Mouse (Mus musculus) heart, embryonic 14.5 days (tissue): Measurements from ENCODE around the gene Gon7. TPM values are rescaled to one million over a fixed set of nuclear protein-coding genes. Genes with fewer than 3 reads are reported as not detected.
A peak's percentile ranks its signal among the peaks of the same experiment; 100 is the strongest.

Experiments
- ATAC-seq: fragments of 200-750 bp; cut with Nextera tagmentation; 2 replicates; pipeline ENCODE4 v1.8.0; 2017; ENCODE audit warnings: low read depth, moderate TSS enrichment; ENCODE audit not compliant: insufficient number of reproducible peaks, insufficient read depth, low FRiP score
- H3K27ac ChIP-seq, 2 experiments: fragments of 200-500 bp in 1 of 2; fragments of 300-500 bp in 1 of 2; sonication (generic) in 1 of 2; replicated peaks in 1 of 2; 2 replicates each; pipeline ENCODE4 v1.5.1; 2012 to 2014; ENCODE audit warnings: low read depth in 2 of 2, low read length in 2 of 2, control low read depth in 1 of 2, mild to moderate bottlenecking in 1 of 2, mixed read lengths in 1 of 2; ENCODE audit not compliant: control insufficient read depth in 1 of 2, insufficient read depth in 1 of 2
- H3K27me3 ChIP-seq: fragments of 300-500 bp; sonication (generic); 2 replicates; pipeline ENCODE4 v1.6.1; 2014; ENCODE audit warnings: mild to moderate bottlenecking, low read length, control low read depth; ENCODE audit not compliant: control insufficient read depth, insufficient read depth
- H3K36me3 ChIP-seq: fragments of 300-500 bp; sonication (generic); 2 replicates; pipeline ENCODE4 v1.6.1; 2014; ENCODE audit warnings: mild to moderate bottlenecking, control low read depth, low read length, mixed read lengths; ENCODE audit not compliant: control insufficient read depth, insufficient read depth
- H3K4me1 ChIP-seq, 2 experiments: fragments of 200-500 bp in 1 of 2; fragments of 300-500 bp in 1 of 2; sonication (generic) in 1 of 2; 2 replicates each; pipeline ENCODE4 v1.6.1; 2012 to 2014; ENCODE audit warnings: low read length in 2 of 2, control low read depth in 1 of 2, mixed read lengths in 1 of 2; ENCODE audit not compliant: control insufficient read depth in 2 of 2, insufficient read depth in 2 of 2
- H3K4me2 ChIP-seq: fragments of 300-500 bp; sonication (generic); 2 replicates; pipeline ENCODE4 v1.6.1; 2014; ENCODE audit warnings: mild to moderate bottlenecking, low read length
- H3K4me3 ChIP-seq, 2 experiments: fragments of 200-500 bp in 1 of 2; fragments of 300-500 bp in 1 of 2; sonication (generic) in 1 of 2; 2 replicates each; pipeline ENCODE4 v1.5.1; 2012 to 2014; ENCODE audit warnings: low read length in 2 of 2, mild to moderate bottlenecking in 2 of 2, control low read depth in 1 of 2, low read depth in 1 of 2, moderate library complexity in 1 of 2; ENCODE audit not compliant: control insufficient read depth in 1 of 2, insufficient read depth in 1 of 2
- H3K9ac ChIP-seq: fragments of 300-500 bp; sonication (generic); 2 replicates; pipeline ENCODE4 v1.6.1; 2014; ENCODE audit warnings: mild to moderate bottlenecking, low read length
- H3K9me3 ChIP-seq: fragments of 300-500 bp; sonication (generic); 2 replicates; pipeline ENCODE4 v1.6.1; 2016; ENCODE audit warnings: low read length, control low read depth; ENCODE audit not compliant: control insufficient read depth
- WGBS: fragments of 180-500 bp; shearing (Covaris S2); extraction: QIAGEN DNeasy Blood & Tissue Kit; methylation state at CpG from one replicate; pipeline ENCODE4 v1.1.7; 2014; 5-methylcytosine and 5-hydroxymethylcytosine counted together
- polyA plus RNA-seq: library from polyadenylated mRNA; unstranded; fragments of >200 nt; fragmentation: Nextera tagmentation; extraction: Ambion mirVana; gene quantifications from 2 replicates; pipeline ENCODE4 v1.2.1, GENCODE M21; 2014

Gon7 gene
- polyA plus RNA-seq, 1 experiment from 2014 or later: 26.5 TPM

- 2% methylated on average over 44 of the region's 45 CpGs for whole genome bisulfite sequencing
- H3K36me3 ChIP-seq: no peaks in the 10 kb centered on the region
- H3K4me1 ChIP-seq: peaks cover 15 to 33% of the 10 kb centered on the region in 2 experiments; a peak in 3 of 4 replicates
- no peaks in the 10 kb centered on the region for H3K9me3 ChIP-seq
- H3K27me3 ChIP-seq: peaks cover 7% of the 10 kb centered on the region; the same call in 1 of the 2 replicates
- ATAC-seq: peak; percentile 77
- H3K9ac ChIP-seq: peak overlapping the region; percentile 88
- peak overlapping the region; percentile 96 for H3K4me2 ChIP-seq
- peak overlapping the region; percentile 78 to 82 for H3K4me3 ChIP-seq
- peak overlapping the region; percentile 49 to 81; a peak in 3 of 4 replicates for H3K27ac ChIP-seq
Observed at GRCm38 (mm10) chr12:102705216-102705871, 52.3 kb downstream of the Gon7 start.

GRCm38 (mm10) chr12:102704457-102705198 lies 53.0 kb downstream of the Gon7 start, which contains the start of gene Itpk1:
Gene Itpk1, minus strand, starts transcription at chr12:102704930.
- peak within 1 kb of the TSS; percentile 49 to 81; a peak in 3 of 4 replicates for H3K27ac ChIP-seq
- peak; percentile 86 for ATAC-seq
- under 1% methylated on average over 72 of the region's 105 CpGs for WGBS

GRCm38 (mm10) chr12:102703921-102704408 lies 53.6 kb downstream of the Gon7 start:
- Histone ChIP-seq H3K4me2 (peak overlapping the region; percentile 96), H3K4me1 (peaks cover 15 to 33% of the 10 kb centered on the region in 2 experiments; a peak in 3 of 4 replicates), H3K27me3 (peaks cover 7% of the 10 kb centered on the region; the same call in 1 of the 2 replicates), H3K4me3 (peak overlapping the region; percentile 72 to 82), H3K9ac (peak overlapping the region; percentile 88), H3K27ac (no peak overlapping the region), H3K36me3 (no peaks in the 10 kb centered on the region), H3K9me3 (no peaks in the 10 kb centered on the region)
- 15% methylated on average over 17 of the region's 17 CpGs for WGBS
- no peak for ATAC-seq

More at GRCm38 (mm10) chr12:102704457-102705198, 53.0 kb downstream of the Gon7 start, which contains the start of gene Itpk1:
- peaks cover 15 to 33% of the 10 kb centered on the region in 2 experiments; a peak in 3 of 4 replicates for H3K4me1 ChIP-seq
- H3K9ac ChIP-seq: peak within 1 kb of the TSS; percentile 88
- no peaks in the 10 kb centered on the region for H3K9me3 ChIP-seq
- peaks cover 7% of the 10 kb centered on the region; the same call in 1 of the 2 replicates for H3K27me3 ChIP-seq
- H3K36me3 ChIP-seq: no peaks in the 10 kb centered on the region
- peak within 1 kb of the TSS; percentile 96 for H3K4me2 ChIP-seq
- H3K4me3 ChIP-seq: peak within 1 kb of the TSS; percentile 78 to 82

- H3K9ac ChIP-seq: no peak overlapping the region; the same call in 1 of the 2 replicates
- peak overlapping the region; percentile 96 for H3K4me2 ChIP-seq
- peak overlapping the region in 1 of 2 experiments; percentile 82; a peak in 1 of 4 replicates for H3K4me3 ChIP-seq
- peaks cover 7% of the 10 kb centered on the region; the same call in 1 of the 2 replicates for H3K27me3 ChIP-seq
- H3K4me1 ChIP-seq: peaks cover 15 to 36% of the 10 kb centered on the region in 2 experiments; a peak in 3 of 4 replicates
- H3K36me3 ChIP-seq: no peaks in the 10 kb centered on the region
- H3K27ac ChIP-seq: no peak overlapping the region
- WGBS: 62% methylated on average over 6 of the region's 6 CpGs
- ATAC-seq: no peak
- H3K9me3 ChIP-seq: no peaks in the 10 kb centered on the region
Observed at GRCm38 (mm10) chr12:102703441-102703840, 54.2 kb downstream of the Gon7 start.

Other genes starting within 250 kb of the Gon7 start
- 0.30 and 0.34 TPM in 2 replicates for gene Chga, start 202.8 kb downstream of the Gon7 start, polyA plus RNA-seq
- 3.7 and 4.2 TPM in 2 replicates for gene Itpk1, start 52.9 kb downstream of the Gon7 start, polyA plus RNA-seq
- 14.3 and 17.2 TPM in 2 replicates for gene Moap1, start 14.1 kb downstream of the Gon7 start, polyA plus RNA-seq
- 7.6 TPM in 2 replicates for gene Tmem251, start 14.0 kb downstream of the Gon7 start, polyA plus RNA-seq
- not detected in 2 replicates for gene Gm28051, start within 50 bp of the Gon7 start, polyA plus RNA-seq
- 33.8 and 35.0 TPM in 2 replicates for gene Ubr7, start 164 bp upstream of the Gon7 start, polyA plus RNA-seq
- gene Gm20604, start 869 bp upstream of the Gon7 start, polyA plus RNA-seq: 16.8 and 17.3 TPM in 2 replicates
- gene Btbd7, start 120.7 kb upstream of the Gon7 start, polyA plus RNA-seq: 16.0 and 16.4 TPM in 2 replicates
- gene Cox8c, start 141.5 kb upstream of the Gon7 start, polyA plus RNA-seq: not detected in 2 replicates
- gene Unc79, start 191.1 kb upstream of the Gon7 start, polyA plus RNA-seq: 0.07 and 0.34 TPM in 2 replicates